In the genomic region with DNA sequence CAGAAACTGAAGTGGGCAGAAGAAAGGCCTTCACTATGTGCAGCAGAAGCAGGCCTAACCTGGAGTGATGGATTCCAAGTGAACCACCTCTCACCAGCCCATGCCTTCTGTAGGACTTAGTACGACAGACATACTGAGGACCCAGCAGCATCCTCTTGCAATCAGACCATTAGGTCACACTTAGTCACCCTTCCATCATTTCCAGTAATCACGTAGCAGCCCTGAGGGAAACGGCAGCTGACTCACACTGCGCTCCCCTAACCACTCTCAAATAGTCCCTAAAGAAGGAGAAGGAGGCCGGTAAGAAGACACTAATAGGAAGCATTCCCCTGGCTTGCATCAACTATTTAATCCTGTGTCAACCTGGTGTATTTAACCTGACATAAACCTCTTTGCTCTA, we compare ENCODE assay signal across 15 mouse cellular contexts.
DNase-seq lines count a peak whose midpoint lies in the region; ATAC-seq lines count a peak whose summit lies in the region.
"Had no signal": no experiment of that assay in that cellular context is flagged by ENCODE, and none has a peak within 500 bp of the region (broad histone marks: within the 10 kb centered on the region; RNA-seq: fewer than 3 reads in every experiment).

No protein-coding gene starts in this region.

- H3K27ac ChIP-seq in heart, embryonic 12.5 days (ENCODE audit: poor library complexity, severe bottlenecking): peak overlapping the region; percentile 64; the same call in 1 of the 2 replicates
- peak overlapping the region; percentile 92 for H3K27ac ChIP-seq in lung, embryonic 15.5 days
- peak overlapping the region; percentile 99 for H3K27ac ChIP-seq in embryonic facial prominence, embryonic 15.5 days (replicated peaks)
- peak overlapping the region; percentile 99 for H3K27ac ChIP-seq in stomach, embryonic 16.5 days (ENCODE audit: low read length)
- no peak overlapping the region for H3K27ac ChIP-seq in hindbrain, embryonic 13.5 days
- H3K27ac ChIP-seq: forebrain, embryonic 13.5 days; left cerebral cortex, adult 2 months had no signal

- H3K9me3 ChIP-seq in heart, embryonic 12.5 days (replicated peaks): no peaks in the 10 kb centered on the region
- H3K9me3 ChIP-seq in lung, embryonic 15.5 days: no peaks in the 10 kb centered on the region
- H3K9me3 ChIP-seq in embryonic facial prominence, embryonic 15.5 days (replicated peaks): no peaks in the 10 kb centered on the region
- no peaks in the 10 kb centered on the region for H3K9me3 ChIP-seq in stomach, embryonic 16.5 days (replicated peaks; ENCODE audit: control insufficient read depth, low read length)
- H3K9me3 ChIP-seq in hindbrain, embryonic 13.5 days: no peaks in the 10 kb centered on the region
- H3K9me3 ChIP-seq: forebrain, embryonic 13.5 days had no signal

- no peaks in the 10 kb centered on the region for H3K36me3 ChIP-seq in heart, embryonic 12.5 days
- no peaks in the 10 kb centered on the region for H3K36me3 ChIP-seq in lung, embryonic 15.5 days
- no peaks in the 10 kb centered on the region for H3K36me3 ChIP-seq in embryonic facial prominence, embryonic 15.5 days
- no peaks in the 10 kb centered on the region for H3K36me3 ChIP-seq in stomach, embryonic 16.5 days (ENCODE audit: control insufficient read depth, insufficient read depth, low read length)
- no peaks in the 10 kb centered on the region for H3K36me3 ChIP-seq in hindbrain, embryonic 13.5 days

- peaks cover 31% of the 10 kb centered on the region for H3K4me1 ChIP-seq in heart, embryonic 12.5 days (replicated peaks)
- H3K4me1 ChIP-seq in lung, embryonic 15.5 days: peaks cover 14% of the 10 kb centered on the region; the same call in 1 of the 2 replicates
- peaks cover 18% of the 10 kb centered on the region for H3K4me1 ChIP-seq in embryonic facial prominence, embryonic 15.5 days
- peaks cover 9% of the 10 kb centered on the region; the same call in 1 of the 2 replicates for H3K4me1 ChIP-seq in stomach, embryonic 16.5 days (ENCODE audit: control insufficient read depth, insufficient read depth, low read length)
- peaks cover 6% of the 10 kb centered on the region; the same call in 1 of the 2 replicates for H3K4me1 ChIP-seq in hindbrain, embryonic 13.5 days (replicated peaks)
- H3K4me1 ChIP-seq: forebrain, embryonic 13.5 days had no signal

- WGBS in heart, embryonic 12.5 days: 26% methylated on average over 5 of the region's 5 CpGs
- WGBS in lung, embryonic 15.5 days: 72% methylated on average over 5 of the region's 5 CpGs
- 33% methylated on average over 5 of the region's 5 CpGs for WGBS in embryonic facial prominence, embryonic 15.5 days
- WGBS in stomach, embryonic 16.5 days: 52% methylated on average over 5 of the region's 5 CpGs
- WGBS in hindbrain, embryonic 13.5 days: 69% methylated on average over 5 of the region's 5 CpGs

- no peak for ATAC-seq in heart, embryonic 12.5 days (ENCODE audit: insufficient number of reproducible peaks, low FRiP score)
- ATAC-seq in lung, embryonic 15.5 days (ENCODE audit: borderline replicate concordance, extremely low read depth, low FRiP score, low TSS enrichment): no peak
- no peak for ATAC-seq in embryonic facial prominence, embryonic 15.5 days (ENCODE audit: insufficient number of reproducible peaks, low FRiP score, low TSS enrichment, low read depth)
- no peak for ATAC-seq in stomach, embryonic 16.5 days (ENCODE audit: insufficient read depth, low FRiP score)
- ATAC-seq in hindbrain, embryonic 13.5 days (ENCODE audit: low FRiP score): no peak
- ATAC-seq: forebrain, embryonic 13.5 days; midbrain, embryonic 16.5 days had no signal

- H3K4me3 ChIP-seq in heart, embryonic 12.5 days: no peak overlapping the region
- H3K4me3 ChIP-seq in lung, embryonic 15.5 days: no peak overlapping the region
- H3K4me3 ChIP-seq in embryonic facial prominence, embryonic 15.5 days (replicated peaks): no peak overlapping the region
- H3K4me3 ChIP-seq in stomach, embryonic 16.5 days (replicated peaks; ENCODE audit: low read length): no peak overlapping the region
- H3K4me3 ChIP-seq in hindbrain, embryonic 13.5 days: no peak overlapping the region
- H3K4me3 ChIP-seq: forebrain, embryonic 13.5 days; left cerebral cortex, adult 2 months had no signal

- no peaks in the 10 kb centered on the region for H3K27me3 ChIP-seq in heart, embryonic 12.5 days (replicated peaks)
- no peaks in the 10 kb centered on the region for H3K27me3 ChIP-seq in lung, embryonic 15.5 days
- no peaks in the 10 kb centered on the region for H3K27me3 ChIP-seq in embryonic facial prominence, embryonic 15.5 days
- no peaks in the 10 kb centered on the region for H3K27me3 ChIP-seq in stomach, embryonic 16.5 days (ENCODE audit: control insufficient read depth, insufficient read depth, low read length)
- H3K27me3 ChIP-seq in hindbrain, embryonic 13.5 days: peaks cover 26% of the 10 kb centered on the region
- H3K27me3 ChIP-seq: forebrain, embryonic 13.5 days had no signal

- DNase-seq in heart, postnatal 10 days: no peak
- no peak for DNase-seq in lung, postnatal 4 days
- no peak for DNase-seq in urinary bladder, postnatal 14 days (ENCODE audit: low spot score)
- DNase-seq: cerebellum, adult 9-11 months; kidney, postnatal 36 days; lung, postnatal 10 days; thymus, postnatal 4 days had no signal

- H3K4me2 ChIP-seq in heart, embryonic 12.5 days: no peak overlapping the region
- no peak overlapping the region for H3K4me2 ChIP-seq in lung, embryonic 15.5 days
- H3K4me2 ChIP-seq in embryonic facial prominence, embryonic 15.5 days (replicated peaks): no peak overlapping the region
- no peak overlapping the region for H3K4me2 ChIP-seq in stomach, embryonic 16.5 days (ENCODE audit: low read depth, low read length)
- no peak overlapping the region for H3K4me2 ChIP-seq in hindbrain, embryonic 13.5 days
- H3K4me2 ChIP-seq: forebrain, embryonic 13.5 days had no signal

- intact Hi-C loops in heart, postnatal 10 days (cut with DNase I): loop anchor here (2.0 to 5.0 kb wide), 2 partner anchors 29 to 208 kb away; no protein-coding TSS in a partner anchor

- H3K9ac ChIP-seq in heart, embryonic 12.5 days: no peak overlapping the region
- no peak overlapping the region for H3K9ac ChIP-seq in lung, embryonic 15.5 days
- H3K9ac ChIP-seq in embryonic facial prominence, embryonic 15.5 days: no peak overlapping the region
- H3K9ac ChIP-seq in stomach, embryonic 16.5 days (ENCODE audit: low read length): no peak overlapping the region
- H3K9ac ChIP-seq in hindbrain, embryonic 13.5 days: no peak overlapping the region
- H3K9ac ChIP-seq: forebrain, embryonic 13.5 days had no signal
